Mouse (Mus musculus) ovary, postnatal 14 days (tissue): ENCODE results near the gene Spry2.

ENCODE experiments used
- DNase-seq: peaks from one replicate; pipeline ENCODE4 v3.0.0; 2022; ENCODE audit warnings: low spot score

Spry2 gene

GRCm38 (mm10) chr14:105892941-105893622 is 3.5 kb downstream of the Spry2 start:
- no peak for DNase-seq

GRCm38 (mm10) chr14:105890516-105891231 is 5.9 kb downstream of the Spry2 start:
- no peak for DNase-seq

- DNase-seq: no peak
These were observed 9.8 kb downstream of the Spry2 start for GRCm38 (mm10) chr14:105886643-105887374.

- no peak for DNase-seq
These were observed 11.4 kb downstream of the Spry2 start for GRCm38 (mm10) chr14:105885249-105885648.

- DNase-seq: no peak
These were observed 13.4 kb downstream of the Spry2 start for GRCm38 (mm10) chr14:105883215-105883614.

GRCm38 (mm10) chr14:105878359-105878758 is 18.3 kb downstream of the Spry2 start:
- DNase-seq: no peak

- no peak for DNase-seq
These were observed 20.2 kb downstream of the Spry2 start for GRCm38 (mm10) chr14:105876375-105876774.

- DNase-seq: no peak
These were observed 26.2 kb downstream of the Spry2 start for GRCm38 (mm10) chr14:105870370-105870936.

GRCm38 (mm10) chr14:105865381-105865938 is 31.2 kb downstream of the Spry2 start:
- DNase-seq: no peak

- DNase-seq: no peak
These were observed 34.4 kb downstream of the Spry2 start for GRCm38 (mm10) chr14:105862199-105862598.

GRCm38 (mm10) chr14:105860920-105861319 is 35.7 kb downstream of the Spry2 start:
- DNase-seq: no peak

- DNase-seq: no peak
These were observed 36.3 kb downstream of the Spry2 start for GRCm38 (mm10) chr14:105860276-105860675.

GRCm38 (mm10) chr14:105859876-105860275 is 36.7 kb downstream of the Spry2 start:
- no peak for DNase-seq

GRCm38 (mm10) chr14:105859368-105859767 is 37.3 kb downstream of the Spry2 start:
- no peak for DNase-seq

- no peak for DNase-seq
These were observed 37.7 kb downstream of the Spry2 start for GRCm38 (mm10) chr14:105858935-105859334.

GRCm38 (mm10) chr14:105851359-105852067 is 45.1 kb downstream of the Spry2 start:
- no peak for DNase-seq
